Mouse (Mus musculus): ENCODE results near the gene Katnal1.

Gene Katnal1

GRCm38 (mm10) chr5:148954314-148955060, 25.4 kb upstream of the Katnal1 start:
- no peak for DNase-seq

- no peak for DNase-seq
Observed at GRCm38 (mm10) chr5:148953098-148953497, 24.0 kb upstream of the Katnal1 start.

DNA sequence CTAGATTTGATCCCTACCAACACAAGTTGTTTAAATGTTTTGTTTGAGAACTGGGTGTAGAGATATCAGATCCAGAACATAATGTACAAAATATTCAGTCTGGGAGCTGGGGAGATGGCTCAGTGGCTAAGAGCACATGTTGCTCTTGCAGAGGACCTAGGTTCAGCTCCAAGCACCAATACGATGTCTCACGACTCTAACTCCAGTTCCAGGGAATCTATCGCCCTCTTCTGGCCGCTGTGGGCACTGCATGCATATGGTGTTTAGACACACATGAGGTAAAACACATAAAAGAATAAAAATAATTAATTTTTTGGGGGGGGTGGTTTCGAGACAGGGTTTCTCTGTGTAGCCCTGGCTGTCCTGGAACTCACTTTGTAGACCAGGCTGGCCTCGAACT, 23.3 kb upstream of the Katnal1 start:
- DNase-seq: peak; percentile 26 to 36

GRCm38 (mm10) chr5:148951360-148951759, 22.2 kb upstream of the Katnal1 start:
- no peak for DNase-seq

- DNase-seq: no peak
Observed at GRCm38 (mm10) chr5:148950064-148950463, 20.9 kb upstream of the Katnal1 start.

DNA sequence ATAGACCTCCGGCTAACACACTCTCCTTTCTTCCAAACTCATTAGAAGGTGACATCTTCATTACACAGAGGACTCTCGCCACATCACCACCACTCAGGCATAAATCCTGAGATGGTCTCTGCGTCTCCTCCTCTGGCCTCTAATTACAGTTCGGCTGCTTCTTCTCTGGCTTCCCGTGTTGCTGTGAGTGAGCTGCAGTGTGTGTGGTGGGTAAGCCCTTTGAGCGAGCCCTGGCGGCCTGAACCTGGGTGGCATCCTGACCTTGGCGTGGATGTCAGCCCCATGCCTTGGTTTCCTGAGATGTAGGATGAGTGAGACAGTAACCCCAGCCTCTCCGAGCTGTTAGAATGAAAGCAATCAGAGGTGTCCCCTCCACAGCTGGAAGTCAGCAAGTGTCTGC, 19.5 kb upstream of the Katnal1 start:
- no peak for DNase-seq

DNA sequence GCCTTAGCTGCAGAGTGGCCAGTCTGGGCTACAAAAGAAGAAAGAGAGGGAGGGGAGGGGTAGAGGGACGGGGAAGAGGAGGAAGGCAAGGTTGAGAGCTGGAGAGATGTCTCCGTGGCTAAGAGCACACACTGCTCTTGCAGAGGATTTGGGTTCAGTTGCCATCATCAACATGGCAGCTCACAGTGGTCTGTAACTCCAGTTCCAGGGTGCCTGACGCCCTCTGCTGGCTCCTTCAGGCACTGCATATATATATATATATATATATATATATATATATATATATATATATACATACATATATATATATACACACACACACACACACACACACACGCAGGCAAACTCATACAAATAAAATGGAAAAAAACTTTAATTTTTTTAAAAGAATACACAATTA, 18.3 kb upstream of the Katnal1 start:
- no peak for DNase-seq

GRCm38 (mm10) chr5:148946787-148947186, 17.7 kb upstream of the Katnal1 start:
- peak; percentile 40 to 41 for DNase-seq

GRCm38 (mm10) chr5:148945735-148946134, 16.6 kb upstream of the Katnal1 start:
- no peak for DNase-seq

- no peak for DNase-seq
Observed at GRCm38 (mm10) chr5:148944024-148944423, 14.9 kb upstream of the Katnal1 start.

DNA sequence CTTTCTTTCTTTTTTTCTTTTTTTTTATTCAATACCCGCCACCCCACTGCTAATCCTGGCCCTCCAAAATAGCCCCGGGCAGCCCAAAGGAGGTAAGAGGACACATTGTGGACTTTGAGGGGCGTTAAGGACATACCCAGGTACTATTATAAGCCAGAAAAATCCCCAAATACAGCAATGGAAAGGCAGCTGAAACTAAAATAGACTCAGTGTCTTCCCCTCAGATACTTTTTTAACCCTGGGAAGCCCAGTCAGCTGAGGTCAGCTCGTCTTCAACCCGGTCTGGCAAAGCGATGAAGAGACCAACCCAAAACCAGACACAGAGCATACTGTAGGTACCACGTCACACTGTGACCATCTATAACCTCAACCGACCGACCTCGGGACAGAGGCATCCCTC, 14.3 kb upstream of the Katnal1 start:
- DNase-seq: no peak

GRCm38 (mm10) chr5:148942957-148943356, 13.8 kb upstream of the Katnal1 start:
- no peak for DNase-seq

DNA sequence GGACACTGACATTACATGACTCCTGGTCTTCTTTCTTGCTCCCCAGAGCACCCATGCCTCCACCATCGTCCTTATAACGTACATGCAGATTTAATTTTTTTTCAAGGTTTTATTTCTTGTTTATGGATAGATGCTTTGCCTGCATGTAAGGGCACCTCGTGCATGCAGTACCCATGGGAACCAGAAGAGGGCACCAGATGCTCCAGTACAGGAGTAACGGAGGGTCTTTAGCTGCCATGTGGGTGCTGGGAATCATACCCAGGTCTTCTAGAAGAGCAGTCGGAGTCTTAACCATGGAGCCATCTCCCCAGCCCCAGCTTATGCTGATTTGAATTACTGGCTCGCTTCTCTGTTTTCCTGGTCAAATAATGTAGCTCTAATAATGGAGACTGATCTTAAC, 13.2 kb upstream of the Katnal1 start:
- no peak for DNase-seq

- no peak for DNase-seq
Observed at GRCm38 (mm10) chr5:148941867-148942266, 12.7 kb upstream of the Katnal1 start.

- no peak for DNase-seq
Observed at GRCm38 (mm10) chr5:148939948-148940382, 10.8 kb upstream of the Katnal1 start.

DNA sequence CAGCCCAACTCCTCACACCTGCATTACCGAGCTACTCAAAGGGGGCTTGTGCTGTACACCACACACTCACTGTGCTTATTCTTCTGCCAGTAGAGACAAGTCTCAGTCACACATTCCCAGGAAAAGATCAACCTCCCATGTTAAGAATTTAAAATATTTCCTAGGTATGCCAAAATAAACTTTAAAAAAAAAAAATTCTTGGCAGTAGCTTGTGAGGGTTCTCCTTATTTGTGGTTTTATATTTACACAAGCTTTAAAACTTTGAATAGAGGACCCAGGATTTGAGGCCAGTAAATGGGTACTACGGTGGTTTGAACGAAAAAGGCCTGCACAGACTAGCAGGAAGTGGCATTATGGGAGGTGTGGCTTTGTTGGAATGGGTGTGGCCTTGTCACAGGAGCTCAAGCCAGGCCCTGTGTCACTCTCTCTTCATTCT, 7.4 kb upstream of the Katnal1 start:
- no peak for DNase-seq

GRCm38 (mm10) chr5:148935871-148936270, 6.8 kb upstream of the Katnal1 start:
- DNase-seq: no peak

DNA sequence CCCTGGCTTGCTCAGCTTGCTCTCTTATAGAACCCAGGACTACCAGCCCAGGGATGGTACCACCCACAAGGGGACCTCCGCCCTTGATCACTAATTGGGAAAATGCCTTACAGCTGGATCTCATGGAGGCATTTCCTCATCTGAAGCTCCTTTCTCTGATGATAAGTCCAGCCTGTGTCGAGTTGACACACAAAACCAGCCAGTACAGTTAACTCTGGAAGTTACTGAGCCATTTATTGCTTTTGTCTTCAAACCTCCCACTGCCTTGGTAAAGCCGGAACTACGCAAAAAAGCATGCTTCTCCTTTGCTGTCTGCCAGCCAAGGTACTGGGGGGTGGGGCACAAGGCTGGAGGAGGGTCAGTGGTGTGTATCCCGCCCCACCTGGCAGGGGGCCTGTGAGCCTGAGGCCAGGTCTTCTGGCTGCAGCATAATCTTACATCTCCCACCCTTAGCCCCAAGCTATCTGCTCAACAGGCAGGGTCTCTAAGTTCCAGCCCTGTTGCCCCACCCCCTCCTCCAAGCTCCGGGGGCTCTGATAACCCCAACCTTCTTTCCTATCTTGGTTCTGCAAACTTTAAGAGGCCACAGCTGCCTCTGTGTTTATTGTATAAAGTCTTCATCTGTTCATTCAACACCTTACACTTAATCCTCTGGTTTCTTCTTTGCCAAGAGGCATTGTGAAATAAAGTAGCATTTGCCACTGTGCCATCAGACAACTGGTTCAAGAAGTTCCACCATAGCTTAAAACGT, 6.1 kb upstream of the Katnal1 start:
- no peak for DNase-seq

DNA sequence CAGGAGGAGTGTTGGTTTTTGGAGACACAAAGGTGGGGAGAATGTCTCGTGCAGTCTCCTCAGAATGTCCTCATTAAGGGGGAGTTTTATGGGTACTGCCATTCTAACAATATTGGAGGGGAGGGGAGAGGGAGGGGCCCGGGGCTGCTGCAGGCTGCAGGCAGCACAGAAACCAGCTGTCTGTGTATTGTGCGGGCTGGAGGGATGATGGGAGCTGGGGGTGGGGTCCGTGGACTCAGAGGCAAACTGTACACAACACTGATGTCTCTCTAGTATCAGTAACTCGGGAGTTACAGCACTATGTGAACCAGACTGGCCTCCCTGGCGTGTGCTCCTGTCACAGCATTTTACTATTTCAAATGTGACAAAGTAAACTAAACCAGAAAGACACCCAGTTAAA, 5.3 kb upstream of the Katnal1 start:
- DNase-seq: no peak

DNA sequence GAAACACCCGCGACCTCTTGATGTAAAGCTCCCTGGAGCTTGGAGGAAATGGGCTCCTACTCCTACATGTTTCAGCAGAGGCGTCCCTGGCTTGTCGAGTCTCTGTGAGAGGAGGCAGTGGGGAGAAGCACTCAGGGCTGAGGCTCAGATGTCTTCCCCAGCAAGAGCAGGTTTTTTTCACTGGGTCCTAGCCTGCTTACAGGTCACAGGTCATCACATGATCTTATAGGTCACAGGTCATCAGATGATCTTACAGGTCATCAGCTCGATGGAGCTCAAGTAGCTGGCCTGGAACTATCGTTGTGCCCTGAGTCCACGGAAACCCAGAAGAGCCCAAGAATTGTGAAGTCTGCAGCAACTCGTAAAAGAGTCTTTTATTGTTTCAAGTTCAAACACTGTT, 4.6 kb upstream of the Katnal1 start:
- DNase-seq: no peak

- no peak for DNase-seq
Observed at GRCm38 (mm10) chr5:148931301-148931700, 2.2 kb upstream of the Katnal1 start.

DNA sequence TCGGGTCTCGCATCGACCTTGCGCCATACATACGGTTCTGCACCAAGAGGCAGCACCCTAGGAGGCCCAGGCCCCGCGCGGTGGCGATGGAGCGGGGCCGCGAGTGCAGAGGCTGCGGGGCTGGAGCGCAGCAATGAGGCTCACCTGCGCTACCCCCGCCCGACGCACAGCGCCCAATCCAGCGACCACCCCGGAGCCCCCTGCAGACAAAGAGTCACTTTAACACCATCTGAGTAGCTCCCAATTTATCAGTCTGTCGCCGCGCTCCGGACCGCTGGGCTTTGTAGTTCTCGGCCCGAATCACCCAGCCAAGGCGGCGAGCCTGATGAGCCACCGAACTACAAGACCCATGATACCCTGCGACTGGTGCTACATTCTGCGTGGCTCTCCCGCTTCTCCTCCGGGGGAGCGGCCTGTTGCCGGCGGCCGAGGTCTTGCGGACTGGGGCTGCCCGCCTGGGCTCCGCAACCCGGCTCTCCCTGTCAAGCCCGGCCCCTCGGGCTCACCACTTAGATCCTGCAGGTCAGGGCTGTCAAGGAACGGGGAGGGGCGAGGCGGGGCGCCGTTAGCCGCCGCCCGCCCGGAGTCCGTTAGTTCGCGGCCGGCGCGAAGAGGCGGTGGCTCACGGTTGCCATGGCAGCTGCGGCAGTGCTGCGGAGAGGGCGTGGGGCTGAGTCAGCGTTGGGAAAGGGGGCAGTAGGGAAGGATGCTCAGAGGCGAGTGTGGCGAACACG, 571 bp downstream of the Katnal1 start:
- DNase-seq: peak; percentile 91 to 93

- DNase-seq: no peak
Observed at GRCm38 (mm10) chr5:148927717-148928223, 1.4 kb downstream of the Katnal1 start.

Measured in cerebellum, postnatal 36 days (tissue).